9 mouse cellular contexts compared by ENCODE assay signal in the genomic region with DNA sequence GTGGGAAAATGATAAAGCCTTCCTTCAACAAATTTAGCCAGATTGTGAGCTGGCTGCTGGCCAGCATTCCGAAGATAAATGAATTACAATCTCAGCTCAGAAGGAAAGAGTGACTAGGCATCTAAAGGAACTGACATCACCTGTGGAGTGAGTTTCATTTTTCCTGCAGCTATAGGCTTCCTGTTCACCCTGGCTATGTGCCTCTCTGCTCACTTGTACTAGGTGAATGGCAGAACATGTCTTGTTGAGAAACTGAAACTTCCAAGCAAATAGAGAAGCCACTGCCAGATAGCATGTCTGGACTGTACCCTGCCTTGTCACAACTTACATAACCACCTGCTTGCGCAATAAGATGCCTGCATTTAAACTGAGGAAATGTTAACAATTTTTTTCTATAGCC. TPM values are rescaled to one million over a fixed set of nuclear protein-coding genes. Genes with fewer than 3 reads are reported as not detected.
DNase-seq lines count a peak whose midpoint lies in the region; ATAC-seq and TF ChIP-seq lines count a peak whose summit lies in the region.
"Had no signal": no experiment of that assay in that cellular context is flagged by ENCODE, and none has a peak within 500 bp of the region (broad histone marks: within the 10 kb centered on the region; RNA-seq: fewer than 3 reads in every experiment).

No protein-coding gene starts in this region.

- intact Hi-C loops in left cerebral cortex, postnatal 10 days (cut with DNase I), result no loop called here

- TF ChIP-seq POLR2A in bone marrow macrophage, adult 2 months (IDR thresholded peaks at IDR 0.05; ENCODE audit: borderline replicate concordance, low read depth, low read length), result no peak

- no peak overlapping the region for H3K9ac ChIP-seq in liver, embryonic 16.5 days (ENCODE audit: low read depth, low read length)
- no peak overlapping the region for H3K9ac ChIP-seq in liver, embryonic 11.5 days (ENCODE audit: low read depth, low read length)
- H3K9ac ChIP-seq in intestine, postnatal 0 days (ENCODE audit: low read depth, low read length), result no peak overlapping the region
- no peak overlapping the region for H3K9ac ChIP-seq in forebrain, embryonic 16.5 days (replicated peaks; ENCODE audit: low read depth, low read length)
- H3K9ac ChIP-seq: liver, embryonic 13.5 days had no signal

- H3K4me1 ChIP-seq in liver, embryonic 16.5 days (ENCODE audit: control insufficient read depth, low read depth, low read length), result no peaks in the 10 kb centered on the region
- H3K4me1 ChIP-seq in liver, embryonic 11.5 days (replicated peaks; ENCODE audit: control insufficient read depth, insufficient read depth, low read length), result no peaks in the 10 kb centered on the region
- peaks cover 19% of the 10 kb centered on the region for H3K4me1 ChIP-seq in bone marrow macrophage, adult 2 months (ENCODE audit: control insufficient read depth, insufficient read depth, low read length)
- H3K4me1 ChIP-seq in intestine, postnatal 0 days (replicated peaks; ENCODE audit: control insufficient read depth, insufficient read depth, low read length), result no peaks in the 10 kb centered on the region
- no peaks in the 10 kb centered on the region for H3K4me1 ChIP-seq in forebrain, embryonic 16.5 days (replicated peaks; ENCODE audit: control insufficient read depth, insufficient read depth, low read length)
- H3K4me1 ChIP-seq: liver, embryonic 13.5 days had no signal

- DNase-seq in liver, embryonic 11.5 days (ENCODE audit: low spot score), result no peak
- peak; percentile 5 for DNase-seq in right cerebral cortex, postnatal 4 days
- DNase-seq in left cerebral cortex, postnatal 10 days (ENCODE audit: extremely low spot score in 1 of 2, low spot score in 2 of 2), result no peak
- DNase-seq in embryo, embryonic 10 days (ENCODE audit: low spot score), result no peak
- DNase-seq: liver, embryonic 13.5 days had no signal

- TF ChIP-seq CTCF in bone marrow macrophage, adult 2 months (IDR thresholded peaks at IDR 0.05; ENCODE audit: low read depth, low read length), result no peak
- no peak for TF ChIP-seq CTCF in intestine, postnatal 0 days (IDR thresholded peaks at IDR 0.05; ENCODE audit: low read depth)

- H3K4me2 ChIP-seq in liver, embryonic 16.5 days (ENCODE audit: low read depth, low read length), result no peak overlapping the region
- H3K4me2 ChIP-seq in liver, embryonic 11.5 days, result no peak overlapping the region
- no peak overlapping the region for H3K4me2 ChIP-seq in intestine, postnatal 0 days (replicated peaks; ENCODE audit: low read depth)
- no peak overlapping the region for H3K4me2 ChIP-seq in forebrain, embryonic 16.5 days (ENCODE audit: low read length)
- H3K4me2 ChIP-seq: liver, embryonic 13.5 days had no signal

- no peaks in the 10 kb centered on the region for H3K27me3 ChIP-seq in liver, embryonic 16.5 days (ENCODE audit: control insufficient read depth, insufficient read depth, low read depth, low read length)
- H3K27me3 ChIP-seq in liver, embryonic 11.5 days (replicated peaks; ENCODE audit: control insufficient read depth, insufficient read depth, low read length), result no peaks in the 10 kb centered on the region
- no peaks in the 10 kb centered on the region for H3K27me3 ChIP-seq in intestine, postnatal 0 days (replicated peaks; ENCODE audit: control insufficient read depth, insufficient read depth, low read length)
- no peaks in the 10 kb centered on the region for H3K27me3 ChIP-seq in forebrain, embryonic 16.5 days (replicated peaks; ENCODE audit: control insufficient read depth, insufficient read depth, low read length)
- H3K27me3 ChIP-seq: liver, embryonic 13.5 days had no signal

- H3K4me3 ChIP-seq in liver, embryonic 16.5 days (ENCODE audit: low read depth, low read length), result no peak overlapping the region
- H3K4me3 ChIP-seq in liver, embryonic 11.5 days (ENCODE audit: low read depth, low read length), result no peak overlapping the region
- peak overlapping the region; percentile 41 for H3K4me3 ChIP-seq in bone marrow macrophage, adult 2 months (ENCODE audit: insufficient read depth, low read length)
- H3K4me3 ChIP-seq in intestine, postnatal 0 days (ENCODE audit: low read depth, low read length), result no peak overlapping the region
- no peak overlapping the region for H3K4me3 ChIP-seq in forebrain, embryonic 16.5 days (replicated peaks; ENCODE audit: low read length)
- H3K4me3 ChIP-seq: liver, embryonic 13.5 days had no signal

- peak; percentile 50; the same call in 1 of the 2 replicates for ATAC-seq in liver, embryonic 16.5 days (ENCODE audit: low read depth)
- no peak for ATAC-seq in liver, embryonic 11.5 days (replicated peaks; ENCODE audit: low FRiP score)
- ATAC-seq in intestine, postnatal 0 days, result peak; percentile 92
- no peak for ATAC-seq in forebrain, embryonic 16.5 days

- no peaks in the 10 kb centered on the region for H3K9me3 ChIP-seq in liver, embryonic 16.5 days (replicated peaks; ENCODE audit: control insufficient read depth, low read length)
- no peaks in the 10 kb centered on the region for H3K9me3 ChIP-seq in liver, embryonic 11.5 days (ENCODE audit: control insufficient read depth, low read length)
- H3K9me3 ChIP-seq in intestine, postnatal 0 days (ENCODE audit: control insufficient read depth), result no peaks in the 10 kb centered on the region
- H3K9me3 ChIP-seq in forebrain, embryonic 16.5 days (ENCODE audit: control insufficient read depth, low read length), result no peaks in the 10 kb centered on the region
- H3K9me3 ChIP-seq: liver, embryonic 13.5 days had no signal

- H3K27ac ChIP-seq in liver, embryonic 16.5 days (ENCODE audit: low read length), result no peak overlapping the region
- no peak overlapping the region for H3K27ac ChIP-seq in liver, embryonic 11.5 days (ENCODE audit: low read depth, low read length)
- peak overlapping the region; percentile 23 for H3K27ac ChIP-seq in bone marrow macrophage, adult 2 months (ENCODE audit: insufficient read depth, low read depth, low read length)
- H3K27ac ChIP-seq in intestine, postnatal 0 days (ENCODE audit: low read depth, low read length), result no peak overlapping the region
- H3K27ac ChIP-seq in forebrain, embryonic 16.5 days (ENCODE audit: low read length), result no peak overlapping the region
- H3K27ac ChIP-seq: liver, embryonic 13.5 days had no signal

- WGBS in liver, embryonic 16.5 days (ENCODE audit: insufficient replicate concordance), result 54% methylated on average over 2 of the region's 2 CpGs
- WGBS in liver, embryonic 11.5 days, result 72% methylated on average over 2 of the region's 2 CpGs
- WGBS in intestine, postnatal 0 days, result 36% methylated on average over 2 of the region's 2 CpGs
- 77% methylated on average over 2 of the region's 2 CpGs for WGBS in forebrain, embryonic 16.5 days

- H3K36me3 ChIP-seq in liver, embryonic 16.5 days (ENCODE audit: control insufficient read depth, insufficient read depth), result no peaks in the 10 kb centered on the region
- no peaks in the 10 kb centered on the region for H3K36me3 ChIP-seq in liver, embryonic 11.5 days (ENCODE audit: control insufficient read depth, insufficient read depth, low read length)
- no peaks in the 10 kb centered on the region for H3K36me3 ChIP-seq in intestine, postnatal 0 days (ENCODE audit: control insufficient read depth, insufficient read depth)
- no peaks in the 10 kb centered on the region for H3K36me3 ChIP-seq in forebrain, embryonic 16.5 days (ENCODE audit: control insufficient read depth, insufficient read depth)
- H3K36me3 ChIP-seq: liver, embryonic 13.5 days had no signal

RNA-seq across cellular contexts. Expression of a gene that starts 33.0 kb away (rescaled TPM):
- polyA plus RNA-seq in liver, embryonic 16.5 days (2015; fragmentation: Nextera tagmentation; extraction: Ambion mirVana), result 0.08 TPM in 2 replicates
- 0.82 and 1.5 TPM in 2 replicates for polyA plus RNA-seq in liver, embryonic 11.5 days (2014; fragmentation: Nextera tagmentation; extraction: Ambion mirVana)
- polyA plus RNA-seq in bone marrow macrophage, adult 2 months (2012; ENCODE audit: insufficient read depth, insufficient read length, missing spikeins), result 4.4 and 5.0 TPM in 2 replicates
- polyA plus RNA-seq in intestine, postnatal 0 days (2015; fragmentation: Nextera tagmentation; extraction: Ambion mirVana), result 3.2 and 3.5 TPM in 2 replicates
- total RNA-seq in left cerebral cortex, postnatal 10 days (2021), result 1 to 10 TPM in 1 of 2 experiments, under 1 TPM in 1; 0.83 to 1.2 TPM
- polyA plus RNA-seq in forebrain, embryonic 16.5 days (2015; fragmentation: Nextera tagmentation; extraction: Ambion mirVana), result 0.39 and 0.58 TPM in 2 replicates

Comparison
In these comparisons a context has a peak if more than half of its experiments do, and no peak if none do; other contexts are left out.
1. ATAC-seq: peak in liver, embryonic 16.5 days (single experiment) and intestine, postnatal 0 days (single experiment); none in liver, embryonic 11.5 days (single experiment) and forebrain, embryonic 16.5 days (single experiment).